8 mouse cellular contexts compared by ENCODE assay signal in the genomic region with DNA sequence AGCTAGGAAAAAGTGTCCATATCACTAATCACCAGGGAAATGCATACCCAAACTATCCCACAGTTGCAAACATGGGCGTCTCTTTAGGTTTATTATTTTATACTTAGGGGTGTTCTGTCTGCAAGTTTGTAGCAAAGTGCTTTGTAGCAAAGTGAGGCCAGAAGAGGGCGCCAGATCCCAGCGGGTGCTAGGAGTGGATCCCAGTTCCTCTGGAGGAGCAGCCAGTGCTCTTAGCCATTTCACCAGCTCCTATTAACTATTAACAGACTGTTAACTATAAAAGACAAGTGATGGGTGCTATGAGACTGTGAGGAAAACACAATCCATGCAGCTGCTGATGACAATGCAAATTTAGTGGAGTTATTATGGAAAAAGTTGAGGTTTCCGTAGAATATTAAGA. TPM values are rescaled to one million over a fixed set of nuclear protein-coding genes. Genes with fewer than 3 reads are reported as not detected.
DNase-seq lines count a peak whose midpoint lies in the region; ATAC-seq lines count a peak whose summit lies in the region.

No protein-coding gene starts in this region.

- no peak for ATAC-seq in midbrain, embryonic 11.5 days (ENCODE audit: low FRiP score)
- no peak for ATAC-seq in midbrain, embryonic 15.5 days (replicated peaks)

- no peaks in the 10 kb centered on the region for H3K36me3 ChIP-seq in midbrain, embryonic 11.5 days (ENCODE audit: control insufficient read depth, insufficient read depth, low read length)
- H3K36me3 ChIP-seq in midbrain, embryonic 15.5 days (replicated peaks), result no peaks in the 10 kb centered on the region
- no peaks in the 10 kb centered on the region for H3K36me3 ChIP-seq in limb, embryonic 10.5 days

- H3K4me1 ChIP-seq in midbrain, embryonic 11.5 days (ENCODE audit: control insufficient read depth, insufficient read depth, low read length), result no peaks in the 10 kb centered on the region
- no peaks in the 10 kb centered on the region for H3K4me1 ChIP-seq in midbrain, embryonic 15.5 days
- H3K4me1 ChIP-seq in limb, embryonic 10.5 days, result no peaks in the 10 kb centered on the region

- WGBS in midbrain, embryonic 11.5 days, result 23% methylated on average over 4 of the region's 4 CpGs
- 26% methylated on average over 4 of the region's 4 CpGs for WGBS in midbrain, embryonic 15.5 days
- 26% methylated on average over 4 of the region's 4 CpGs for WGBS in limb, embryonic 10.5 days

- no peak overlapping the region for H3K4me2 ChIP-seq in midbrain, embryonic 11.5 days
- H3K4me2 ChIP-seq in midbrain, embryonic 15.5 days, result no peak overlapping the region

- H3K9me3 ChIP-seq in midbrain, embryonic 11.5 days (ENCODE audit: control insufficient read depth, low read length), result no peaks in the 10 kb centered on the region
- no peaks in the 10 kb centered on the region for H3K9me3 ChIP-seq in midbrain, embryonic 15.5 days
- no peaks in the 10 kb centered on the region for H3K9me3 ChIP-seq in limb, embryonic 10.5 days (replicated peaks)

- no peak overlapping the region for H3K4me3 ChIP-seq in midbrain, embryonic 11.5 days (ENCODE audit: low read depth, low read length)
- no peak overlapping the region for H3K4me3 ChIP-seq in midbrain, embryonic 15.5 days
- no peak overlapping the region for H3K4me3 ChIP-seq in limb, embryonic 10.5 days

- DNase-seq in midbrain, embryonic 11.5 days (ENCODE audit: low spot score, missing footprints), result peak; percentile 95
- peak; percentile 76 to 78 for DNase-seq in cerebellum, adult 18-20 months
- DNase-seq in gastrocnemius, adult 18-20 months (ENCODE audit: low spot score), result peak; percentile 80
- peak; percentile 96 for DNase-seq in kidney, adult 9 months
- DNase-seq in limb, embryonic 10.5 days (ENCODE audit: low spot score), result peak; percentile 77
- DNase-seq in ovary, postnatal 10 days (ENCODE audit: low spot score), result peak; percentile 67
- DNase-seq in thymus, postnatal 0 days (ENCODE audit: low spot score), result peak; percentile 66

- H3K27me3 ChIP-seq in midbrain, embryonic 11.5 days (ENCODE audit: control insufficient read depth, insufficient read depth, low read length), result no peaks in the 10 kb centered on the region
- no peaks in the 10 kb centered on the region for H3K27me3 ChIP-seq in midbrain, embryonic 15.5 days (replicated peaks)
- no peaks in the 10 kb centered on the region for H3K27me3 ChIP-seq in limb, embryonic 10.5 days (ENCODE audit: low read depth, poor library complexity, severe bottlenecking)

- no peak overlapping the region for H3K27ac ChIP-seq in midbrain, embryonic 11.5 days (ENCODE audit: low read depth, low read length)
- no peak overlapping the region for H3K27ac ChIP-seq in midbrain, embryonic 15.5 days
- no peak overlapping the region for H3K27ac ChIP-seq in limb, embryonic 10.5 days

- no peak overlapping the region for H3K9ac ChIP-seq in midbrain, embryonic 11.5 days (ENCODE audit: low read length)
- H3K9ac ChIP-seq in midbrain, embryonic 15.5 days, result no peak overlapping the region

RNA-seq across cellular contexts. Expression of gene Nxpe5, which starts 3.6 kb away (rescaled TPM):
- polyA plus RNA-seq in midbrain, embryonic 11.5 days (2014; fragmentation: Nextera tagmentation; extraction: Ambion mirVana), result not detected in 2 replicates
- 0.06 TPM in 1 of 2 replicates, not detected in the other for polyA plus RNA-seq in midbrain, embryonic 15.5 days (2015; fragmentation: Nextera tagmentation; extraction: Ambion mirVana)
- total RNA-seq in gastrocnemius, adult 18-20 months (2021), result under 1 TPM; 0.09 to 0.31 TPM
- not detected in 2 replicates for polyA plus RNA-seq in limb, embryonic 10.5 days (2016; fragmentation: Nextera tagmentation; extraction: Ambion mirVana)
- 0.36 and 0.44 TPM in 2 replicates for polyA plus RNA-seq in thymus, postnatal 0 days (2015; fragmentation: Nextera tagmentation; extraction: Ambion mirVana)

RNA-seq across cellular contexts. Expression of gene Mblac1, which starts 28.0 kb away (rescaled TPM):
- polyA plus RNA-seq in midbrain, embryonic 11.5 days (2014; fragmentation: Nextera tagmentation; extraction: Ambion mirVana), result 10.0 and 10.8 TPM in 2 replicates
- polyA plus RNA-seq in midbrain, embryonic 15.5 days (2015; fragmentation: Nextera tagmentation; extraction: Ambion mirVana), result 15.1 and 18.5 TPM in 2 replicates
- 1 to 10 TPM; 1.4 TPM for total RNA-seq in gastrocnemius, adult 18-20 months (2021)
- polyA plus RNA-seq in limb, embryonic 10.5 days (2016; fragmentation: Nextera tagmentation; extraction: Ambion mirVana), result 6.6 and 9.5 TPM in 2 replicates
- polyA plus RNA-seq in thymus, postnatal 0 days (2015; fragmentation: Nextera tagmentation; extraction: Ambion mirVana), result 10.2 and 10.8 TPM in 2 replicates

RNA-seq across cellular contexts. Expression of gene Lamtor4, which starts 33.2 kb away (rescaled TPM):
- polyA plus RNA-seq in midbrain, embryonic 11.5 days (2014; fragmentation: Nextera tagmentation; extraction: Ambion mirVana), result 44.1 and 47.8 TPM in 2 replicates
- 96.4 and 108 TPM in 2 replicates for polyA plus RNA-seq in midbrain, embryonic 15.5 days (2015; fragmentation: Nextera tagmentation; extraction: Ambion mirVana)
- 10 to 100 TPM; 47.2 to 51.1 TPM for total RNA-seq in gastrocnemius, adult 18-20 months (2021)
- polyA plus RNA-seq in limb, embryonic 10.5 days (2016; fragmentation: Nextera tagmentation; extraction: Ambion mirVana), result 35.4 and 39.7 TPM in 2 replicates
- polyA plus RNA-seq in thymus, postnatal 0 days (2015; fragmentation: Nextera tagmentation; extraction: Ambion mirVana), result 83.9 and 88.4 TPM in 2 replicates

RNA-seq across cellular contexts. Expression of gene Cnpy4, which starts 34.8 kb away (rescaled TPM):
- 51.8 and 53.3 TPM in 2 replicates for polyA plus RNA-seq in midbrain, embryonic 11.5 days (2014; fragmentation: Nextera tagmentation; extraction: Ambion mirVana)
- polyA plus RNA-seq in midbrain, embryonic 15.5 days (2015; fragmentation: Nextera tagmentation; extraction: Ambion mirVana), result 33.3 and 35.5 TPM in 2 replicates
- 1 to 10 TPM; 2.7 to 3.5 TPM for total RNA-seq in gastrocnemius, adult 18-20 months (2021)
- 54.6 and 60.4 TPM in 2 replicates for polyA plus RNA-seq in limb, embryonic 10.5 days (2016; fragmentation: Nextera tagmentation; extraction: Ambion mirVana)
- 33.2 and 34.2 TPM in 2 replicates for polyA plus RNA-seq in thymus, postnatal 0 days (2015; fragmentation: Nextera tagmentation; extraction: Ambion mirVana)

RNA-seq across cellular contexts. Expression of gene Taf6, which starts 34.9 kb away (rescaled TPM):
- 123 and 133 TPM in 2 replicates for polyA plus RNA-seq in midbrain, embryonic 11.5 days (2014; fragmentation: Nextera tagmentation; extraction: Ambion mirVana)
- 83.6 and 86.5 TPM in 2 replicates for polyA plus RNA-seq in midbrain, embryonic 15.5 days (2015; fragmentation: Nextera tagmentation; extraction: Ambion mirVana)
- total RNA-seq in gastrocnemius, adult 18-20 months (2021), result 10 to 100 TPM; 34.5 to 34.9 TPM
- 133 and 145 TPM in 2 replicates for polyA plus RNA-seq in limb, embryonic 10.5 days (2016; fragmentation: Nextera tagmentation; extraction: Ambion mirVana)
- 44.1 and 54.5 TPM in 2 replicates for polyA plus RNA-seq in thymus, postnatal 0 days (2015; fragmentation: Nextera tagmentation; extraction: Ambion mirVana)
